Mouse (Mus musculus): ENCODE data around the gene Oma1.

- TF ChIP-seq CTCF (IDR thresholded peaks at IDR 0.05; ENCODE audit: extremely low read depth, insufficient read depth, insufficient read length, insufficient replicate concordance) (no peak), POLR2A (IDR thresholded peaks at IDR 0.05; ENCODE audit: low read depth, low read length) (no peak)
Observed at GRCm38 (mm10) chr4:103303851-103304250, 9.8 kb upstream of the Oma1 start.
